Mouse (Mus musculus) CH12.LX (cell line): Measurements from ENCODE around the gene Coq2. TPM values are rescaled to one million over a fixed set of nuclear protein-coding genes. Genes with fewer than 3 reads are reported as not detected.

ENCODE experiments used
- DNase-seq: peaks from one replicate; pipeline ENCODE4 v3.0.0-alpha.2; 2013; ENCODE audit errors: extremely low read depth
- H3K27ac ChIP-seq: 2 replicates; pipeline ENCODE4 v1.5.1; 2012; ENCODE audit warnings: low read depth, mild to moderate bottlenecking, control low read depth, moderate library complexity; ENCODE audit not compliant: insufficient read depth
- H3K27me3 ChIP-seq: replicated peaks from 2 replicates; pipeline ENCODE3; 2012; ENCODE audit warnings: inconsistent platforms
- H3K36me3 ChIP-seq, 2 experiments: replicated peaks in 1 of 2; 2 replicates each; pipeline versions ENCODE3 to v1.6.1; 2012; ENCODE audit warnings: inconsistent platforms in 1 of 2, low read length in 1 of 2, mild to moderate bottlenecking in 1 of 2, mixed read lengths in 1 of 2, moderate library complexity in 1 of 2; ENCODE audit not compliant: control insufficient read depth in 1 of 2, insufficient read depth in 1 of 2
- H3K4me1 ChIP-seq, 2 experiments: 2 replicates each; pipeline ENCODE4 v1.6.1; 2012; ENCODE audit warnings: inconsistent platforms in 1 of 2, moderate library complexity in 1 of 2; ENCODE audit not compliant: insufficient read depth in 2 of 2, control insufficient read depth in 1 of 2
- H3K4me2 ChIP-seq: 2 replicates; pipeline ENCODE4 v1.6.1; 2012; ENCODE audit warnings: low read depth, mild to moderate bottlenecking, control low read depth; ENCODE audit not compliant: poor library complexity, insufficient read depth, severe bottlenecking
- H3K4me3 ChIP-seq, 3 experiments: fragments of 150-350 bp in 1 of 3; sonication (generic) in 1 of 3; replicated peaks in 1 of 3; 2 replicates each; pipeline versions ENCODE3 to v1.5.1; 2011 to 2012; ENCODE audit warnings: low read depth in 2 of 3, low read length in 2 of 3, mild to moderate bottlenecking in 2 of 3, moderate library complexity in 2 of 3, control low read depth in 1 of 3, improper control_type of control experiment in 1 of 3, inconsistent platforms in 1 of 3, mixed read lengths in 1 of 3; ENCODE audit not compliant: poor library complexity in 1 of 3
- H3K79me2 ChIP-seq: replicated peaks from 2 replicates; pipeline ENCODE4 v1.6.1; 2012; ENCODE audit warnings: mild to moderate bottlenecking, moderate library complexity; ENCODE audit not compliant: control insufficient read depth, poor library complexity, insufficient read depth, severe bottlenecking; ENCODE audit errors: extremely low read depth
- H3K9ac ChIP-seq: 2 replicates; pipeline ENCODE4 v1.6.1; 2012; ENCODE audit warnings: low read depth, mild to moderate bottlenecking, control low read depth, moderate library complexity; ENCODE audit not compliant: insufficient read depth
- H3K9me3 ChIP-seq: replicated peaks from 2 replicates; pipeline ENCODE3; 2012; ENCODE audit warnings: low read length, inconsistent platforms, mixed read lengths
- BHLHE40 ChIP-seq: IDR thresholded peaks from 2 replicates; pipeline ENCODE4 v1.6.1; 2011; ENCODE audit warnings: mild to moderate bottlenecking, low read depth, low read length, improper control_type of control experiment
- CHD1 ChIP-seq: IDR thresholded peaks from 2 replicates; pipeline ENCODE4 v1.6.1; 2012; ENCODE audit warnings: low read depth, low read length, improper control_type of control experiment, inconsistent platforms
- CHD2 ChIP-seq: IDR thresholded peaks from 2 replicates; pipeline ENCODE4 v1.6.1; 2011; ENCODE audit warnings: low read length, improper control_type of control experiment
- E2F4 ChIP-seq: IDR thresholded peaks from 2 replicates; pipeline ENCODE4 v1.6.1; 2011; ENCODE audit warnings: low read depth, low read length, improper control_type of control experiment; ENCODE audit not compliant: insufficient replicate concordance
- ELF1 ChIP-seq: IDR thresholded peaks from 2 replicates; pipeline ENCODE4 v1.6.1; 2014; ENCODE audit warnings: low read depth, mild to moderate bottlenecking, inconsistent platforms, low read length, improper control_type of control experiment
- GABPA ChIP-seq: IDR thresholded peaks from 2 replicates; pipeline ENCODE4 v1.6.1; 2012; ENCODE audit warnings: low read depth, low read length, improper control_type of control experiment, inconsistent platforms; ENCODE audit not compliant: insufficient replicate concordance
- HCFC1 ChIP-seq: IDR thresholded peaks from 2 replicates; pipeline ENCODE4 v1.6.1; 2012; ENCODE audit warnings: low read depth, mild to moderate bottlenecking, inconsistent platforms, low read length, improper control_type of control experiment
- POLR2A ChIP-seq: IDR thresholded peaks from 2 replicates; pipeline ENCODE4 v1.6.1; 2011; ENCODE audit warnings: low read depth, mild to moderate bottlenecking, improper control_type of control experiment, low read length
- SIN3A ChIP-seq: IDR thresholded peaks from 2 replicates; pipeline ENCODE4 v1.6.1; 2012; ENCODE audit warnings: low read length, improper control_type of control experiment, inconsistent platforms
- TBP ChIP-seq: conservative IDR thresholded peaks from 2 replicates; pipeline ENCODE4 v1.6.1; 2011; ENCODE audit warnings: low read depth, low read length, improper control_type of control experiment
- TCF12 ChIP-seq: IDR thresholded peaks from 2 replicates; pipeline ENCODE4 v1.6.1; 2014; ENCODE audit warnings: low read depth, mild to moderate bottlenecking, inconsistent platforms, low read length, improper control_type of control experiment
- ZNF384 ChIP-seq: IDR thresholded peaks from 2 replicates; pipeline ENCODE4 v1.6.1; 2012; ENCODE audit warnings: low read depth, low read length, improper control_type of control experiment, inconsistent platforms
- dilution Hi-C: fragments of 300-500 bp; cut with MboI; formaldehyde crosslinking; loops from 2 replicates; pipeline ENCODE4 v1.14.3; 2020; ENCODE audit warnings: low sequenced_read_pairs; ENCODE audit not compliant: extremely low pct_unique_long_range_greater_than_20kb, extremely low pct_ligation_motif_present
- in situ Hi-C: fragments of 300-500 bp; cut with MboI; formaldehyde crosslinking; loops from 3 replicates; pipeline ENCODE4 v1.14.3; 2019; ENCODE audit warnings: low sequenced_read_pairs, low pct_ligation_motif_present, low pct_unique_long_range_greater_than_20kb, mixed read lengths
- polyA plus RNA-seq: library from polyadenylated mRNA; unstranded; fragments of >175 nt; gene quantifications from 2 replicates; pipeline ENCODE4 v1.2.1, GENCODE M21; 2012; ENCODE audit warnings: low read depth; ENCODE audit not compliant: insufficient read length
- total RNA-seq, 2 experiments: library from RNA; depleted of rRNA; stranded (reverse); fragments of 300-350 nt in 1 of 2; fragments of >200 nt in 1 of 2; gene quantifications; 2 replicates each; pipeline ENCODE4 v1.2.3; 2012 to 2014

Coq2 gene
- total and polyA plus RNA-seq, 3 experiments = 49.1 to 56.5 (median 50.1) TPM

DNA sequence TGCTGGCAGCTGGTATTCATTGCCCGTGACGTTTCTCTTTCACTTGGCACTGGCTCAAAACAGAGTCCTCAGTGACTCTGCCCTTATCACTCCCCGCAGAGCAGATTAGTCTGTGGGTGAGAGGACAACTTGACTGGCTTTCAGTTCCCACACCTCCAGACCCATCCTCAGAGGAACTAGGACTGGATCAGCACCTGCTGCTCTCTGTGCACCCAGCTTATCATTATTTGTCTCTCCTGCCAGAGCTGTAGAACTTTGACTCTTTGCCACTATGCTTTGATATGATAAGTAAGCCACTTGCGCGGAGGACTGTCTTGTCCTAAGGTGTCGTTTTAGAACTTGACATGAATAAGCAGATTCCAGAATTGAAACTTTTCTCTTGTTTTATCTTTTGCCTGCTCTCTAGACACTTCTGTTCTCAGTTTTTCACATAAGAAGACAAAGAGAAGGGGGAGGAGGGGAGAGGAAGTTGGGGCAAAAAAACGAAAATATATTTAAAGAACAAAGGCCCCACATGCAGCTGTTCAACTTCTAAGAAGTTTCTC lies 30.9 kb downstream of the Coq2 start:
- Histone ChIP-seq H3K27me3 (no peaks in the 10 kb centered on the region), H3K4me1 (peaks cover 13 to 60% of the 10 kb centered on the region in 2 experiments), H3K36me3 (no peaks in the 10 kb centered on the region), H3K4me2 (peak overlapping the region; percentile 85), H3K79me2 (no peaks in the 10 kb centered on the region)
- dilution Hi-C loops = no loop called here
- peak; percentile 42 for DNase-seq
- TF ChIP-seq E2F4 (no peak), HCFC1 (no peak), TBP (0 out of 2 replicates have a peak, but pooled peaks have one; percentile 24), CHD1 (peak; percentile 77; the same call in 1 of the 2 replicates), TCF12 (no peak), SIN3A (peak; percentile 57; the same call in 1 of the 2 replicates), CHD2 (peak; percentile 25; the same call in 1 of the 2 replicates), POLR2A (no peak; the same call in 1 of the 2 replicates), ZNF384 (peak; percentile 52; the same call in 1 of the 2 replicates), ELF1 (no peak; the same call in 1 of the 2 replicates)
- TF ChIP-seq, all 38 proteins: peak for 5
- Histone ChIP-seq H3K4me3 (no peak overlapping the region), H3K27ac (peak overlapping the region; percentile 63), H3K9me3 (peaks cover 5% of the 10 kb centered on the region), H3K9ac (peak overlapping the region; percentile 37; the same call in 1 of the 2 replicates)
- in situ Hi-C loops = no loop called here

DNA sequence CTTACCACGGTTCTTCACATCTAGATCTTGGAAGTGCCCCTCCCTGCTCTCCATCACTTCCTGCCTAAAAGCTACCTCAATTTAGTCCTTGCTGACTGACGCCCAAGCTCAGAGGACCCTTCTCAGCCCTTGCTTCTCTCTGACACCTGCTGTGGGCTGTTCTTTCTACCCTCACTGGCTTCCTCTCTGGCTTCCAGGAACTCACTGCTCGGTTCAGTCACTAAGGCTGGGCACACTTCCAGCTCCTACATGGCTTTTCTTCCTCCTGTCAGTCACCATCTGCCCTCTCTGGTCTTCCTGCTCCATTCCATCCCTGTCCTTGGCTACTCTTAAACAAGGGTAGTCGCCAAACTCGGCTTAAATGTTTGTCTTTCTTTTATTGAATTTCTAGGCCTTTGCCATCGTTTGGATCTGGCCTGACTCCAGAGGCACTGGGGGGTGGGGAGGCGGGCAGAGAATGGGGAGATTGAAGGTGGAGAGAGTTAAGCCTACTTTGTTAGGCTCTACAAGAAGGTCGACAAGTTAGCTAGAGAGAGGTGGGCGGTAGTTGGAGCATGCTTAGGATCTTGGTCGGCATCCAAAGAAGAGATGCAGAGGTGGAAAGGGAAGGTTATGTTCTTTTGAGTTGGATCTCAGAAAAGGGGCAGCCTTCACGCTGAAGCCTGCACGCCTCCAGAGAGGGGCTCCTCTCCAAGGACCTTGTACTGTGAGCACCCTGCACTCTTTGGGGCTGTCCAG lies 31.5 kb downstream of the Coq2 start:
- H3K27ac ChIP-seq = peak overlapping the region; percentile 63
- TF ChIP-seq POLR2A (0 out of 2 replicates have a peak, but pooled peaks have one; percentile 26), E2F4 (no peak)
- TF ChIP-seq, all 38 proteins: peak for 1

DNA sequence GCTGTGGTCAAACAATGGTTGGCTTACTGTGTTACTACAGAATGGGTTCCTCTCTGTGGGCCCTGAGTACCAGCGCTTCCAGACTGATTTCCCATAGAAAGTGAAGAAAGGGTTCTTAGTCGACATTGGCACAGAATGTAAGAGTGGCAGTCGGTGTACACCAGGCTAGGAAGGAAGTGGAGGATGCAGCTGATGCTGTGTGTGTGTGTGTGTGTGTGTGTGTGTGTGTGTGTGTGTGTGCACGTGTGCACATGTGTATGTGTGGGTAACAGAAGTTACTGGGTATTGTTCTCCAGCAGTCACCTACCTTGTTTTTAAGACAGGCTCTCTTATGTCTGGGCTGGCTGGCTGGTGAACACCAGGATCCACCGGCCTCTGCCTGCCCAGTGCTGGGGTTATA lies 32.6 kb downstream of the Coq2 start:
- H3K27me3 ChIP-seq = no peaks in the 10 kb centered on the region
- H3K4me2 ChIP-seq = no peak overlapping the region
- H3K9me3 ChIP-seq = peaks cover 5% of the 10 kb centered on the region
- no peaks in the 10 kb centered on the region for H3K79me2 ChIP-seq
- no peak overlapping the region for H3K27ac ChIP-seq
- no peak overlapping the region for H3K9ac ChIP-seq
- no peak for TF ChIP-seq BHLHE40
- no peak for TF ChIP-seq ELF1
- no peak for TF ChIP-seq GABPA
- no peak for TF ChIP-seq POLR2A
- DNase-seq = no peak
- peaks cover 13 to 60% of the 10 kb centered on the region in 2 experiments for H3K4me1 ChIP-seq
- in situ Hi-C loops (no loop called here), dilution Hi-C loops (no loop called here)
- H3K36me3 ChIP-seq = no peaks in the 10 kb centered on the region
- no peak overlapping the region for H3K4me3 ChIP-seq

More for the DNA sequence above, 31.5 kb downstream of the Coq2 start:
- Histone ChIP-seq H3K9me3 (peaks cover 5% of the 10 kb centered on the region), H3K9ac (no peak overlapping the region), H3K4me3 (no peak overlapping the region), H3K79me2 (no peaks in the 10 kb centered on the region), H3K4me2 (peak overlapping the region; percentile 85; the same call in 1 of the 2 replicates), H3K4me1 (peaks cover 13 to 63% of the 10 kb centered on the region in 2 experiments), H3K36me3 (no peaks in the 10 kb centered on the region), H3K27me3 (no peaks in the 10 kb centered on the region)
- in situ Hi-C loops (no loop called here), dilution Hi-C loops (no loop called here)
- no peak for DNase-seq
